Mouse (Mus musculus) midbrain, postnatal 0 days (tissue): ENCODE results near the gene Ifit3. TPM values are rescaled to one million over a fixed set of nuclear protein-coding genes. Genes with fewer than 3 reads are reported as not detected.

ENCODE experiments used
- ATAC-seq: fragments of 200-750 bp; cut with Nextera tagmentation; 2 replicates; pipeline ENCODE4 v1.8.0; 2017; ENCODE audit warnings: moderate number of reproducible peaks, mild to moderate bottlenecking, moderate TSS enrichment, moderate library complexity; ENCODE audit not compliant: low FRiP score
- DNase-seq: peaks from one replicate; pipeline ENCODE4 v3.0.0-alpha.2; 2015; ENCODE audit warnings: low spot score
- H3K27ac ChIP-seq: fragments of 300-500 bp; sonication (generic); 2 replicates; pipeline ENCODE4 v1.5.1; 2014; ENCODE audit warnings: low read depth, mild to moderate bottlenecking, low read length, mixed read lengths
- H3K27me3 ChIP-seq: fragments of 300-500 bp; sonication (generic); 2 replicates; pipeline ENCODE4 v1.6.1; 2014; ENCODE audit warnings: low read length, control low read depth, mixed read lengths; ENCODE audit not compliant: insufficient read depth
- H3K36me3 ChIP-seq: fragments of 300-500 bp; sonication (generic); 2 replicates; pipeline ENCODE4 v1.6.1; 2014; ENCODE audit warnings: low read length, control low read depth, mixed read lengths; ENCODE audit not compliant: insufficient read depth
- H3K4me1 ChIP-seq: fragments of 300-500 bp; sonication (generic); 2 replicates; pipeline ENCODE4 v1.6.1; 2014; ENCODE audit warnings: mild to moderate bottlenecking, control low read depth, antibody characterized with exemption, low read length, mixed read lengths; ENCODE audit not compliant: insufficient read depth
- H3K4me2 ChIP-seq: fragments of 300-500 bp; sonication (generic); 2 replicates; pipeline ENCODE4 v1.6.1; 2014; ENCODE audit warnings: low read depth, mild to moderate bottlenecking, low read length, mixed read lengths; ENCODE audit not compliant: poor library complexity, severe bottlenecking
- H3K4me3 ChIP-seq: fragments of 300-500 bp; sonication (generic); 2 replicates; pipeline ENCODE4 v1.5.1; 2014; ENCODE audit warnings: low read depth, mild to moderate bottlenecking, low read length, moderate library complexity
- H3K9ac ChIP-seq: fragments of 300-500 bp; sonication (generic); replicated peaks from 2 replicates; pipeline ENCODE4 v1.6.1; 2014; ENCODE audit warnings: mild to moderate bottlenecking, low read length, moderate library complexity, mixed read lengths; ENCODE audit not compliant: poor library complexity, severe bottlenecking
- H3K9me3 ChIP-seq: fragments of 300-500 bp; sonication (generic); 2 replicates; pipeline ENCODE4 v1.6.1; 2016; ENCODE audit warnings: low read length, control low read depth
- CTCF ChIP-seq: IDR thresholded peaks from 2 replicates; pipeline ENCODE4 v1.5.1; 2016; ENCODE audit warnings: antibody characterized with exemption, mild to moderate bottlenecking
- WGBS: fragments of 180-500 bp; shearing (Covaris S2); extraction: QIAGEN DNeasy Blood & Tissue Kit; methylation state at CpG from one replicate; pipeline ENCODE4 v1.1.7; 2014; 5-methylcytosine and 5-hydroxymethylcytosine counted together
- polyA plus RNA-seq: library from polyadenylated mRNA; unstranded; fragments of >200 nt; fragmentation: Nextera tagmentation; extraction: Ambion mirVana; gene quantifications from 2 replicates; pipeline ENCODE4 v1.2.1, GENCODE M21; 2015
- total RNA-seq: library from RNA; depleted of rRNA; stranded (reverse); fragments of >200 nt; gene quantifications from 2 replicates; pipeline ENCODE4 v1.2.3, GENCODE M21; 2014

Gene Ifit3
- total and polyA plus RNA-seq, 2 experiments from 2014 or later = 0.82 to 2.9 TPM

GRCm38 (mm10) chr19:34620871-34621270 is 37.5 kb downstream of the Ifit3 start:
- Histone ChIP-seq H3K27ac (no peak overlapping the region), H3K27me3 (no peaks in the 10 kb centered on the region), H3K4me1 (no peaks in the 10 kb centered on the region), H3K4me2 (no peak overlapping the region), H3K9me3 (no peaks in the 10 kb centered on the region), H3K36me3 (no peaks in the 10 kb centered on the region), H3K9ac (no peak overlapping the region), H3K4me3 (no peak overlapping the region)
- ATAC-seq = no peak
- DNase-seq = no peak
- no peak for TF ChIP-seq CTCF
- WGBS = 92% methylated on average over 5 of the region's 5 CpGs

GRCm38 (mm10) chr19:34623781-34624180 is 40.5 kb downstream of the Ifit3 start:
- Histone ChIP-seq H3K9ac (no peak overlapping the region), H3K4me3 (no peak overlapping the region), H3K9me3 (no peaks in the 10 kb centered on the region), H3K4me1 (no peaks in the 10 kb centered on the region), H3K27me3 (no peaks in the 10 kb centered on the region), H3K4me2 (no peak overlapping the region), H3K36me3 (no peaks in the 10 kb centered on the region), H3K27ac (no peak overlapping the region)
- ATAC-seq (no peak), DNase-seq (no peak)
- WGBS = 97% methylated on average over 6 of the region's 6 CpGs
- TF ChIP-seq CTCF = no peak

DNA sequence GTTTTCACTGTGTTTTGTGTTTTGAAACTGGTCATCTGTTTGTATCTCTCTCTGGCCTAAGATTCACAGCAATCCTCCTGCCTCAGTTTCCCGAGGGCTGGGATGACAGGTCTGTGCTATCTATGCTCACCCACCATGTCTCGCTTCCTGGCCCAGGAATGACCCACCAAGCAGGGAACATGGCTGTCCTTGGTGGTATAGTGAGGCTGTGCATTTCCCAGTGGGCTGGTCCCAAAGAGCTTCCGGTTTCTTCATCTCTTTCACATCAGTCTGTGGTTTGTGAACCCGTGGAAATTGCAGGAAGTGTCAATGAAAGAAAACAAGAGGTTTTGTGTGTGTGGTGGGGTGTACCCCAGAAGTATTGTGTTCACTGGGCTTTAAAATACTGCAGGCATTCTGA is 41.3 kb downstream of the Ifit3 start:
- Histone ChIP-seq H3K27me3 (no peaks in the 10 kb centered on the region), H3K9me3 (no peaks in the 10 kb centered on the region), H3K4me1 (no peaks in the 10 kb centered on the region), H3K4me2 (no peak overlapping the region), H3K9ac (no peak overlapping the region), H3K36me3 (no peaks in the 10 kb centered on the region), H3K27ac (no peak overlapping the region), H3K4me3 (no peak overlapping the region)
- DNase-seq (no peak), ATAC-seq (no peak)
- 86% methylated on average over 4 of the region's 4 CpGs for WGBS
- no peak for TF ChIP-seq CTCF

GRCm38 (mm10) chr19:34627496-34627895 is 44.2 kb downstream of the Ifit3 start:
- 83% methylated on average over 2 of the region's 2 CpGs for WGBS
- H3K4me2 ChIP-seq = no peak overlapping the region
- no peak overlapping the region for H3K27ac ChIP-seq
- ATAC-seq (no peak), DNase-seq (no peak)
- TF ChIP-seq CTCF = no peak
- H3K27me3 ChIP-seq = no peaks in the 10 kb centered on the region
- H3K4me1 ChIP-seq = no peaks in the 10 kb centered on the region
- no peaks in the 10 kb centered on the region for H3K36me3 ChIP-seq
- H3K9me3 ChIP-seq = no peaks in the 10 kb centered on the region
- no peak overlapping the region for H3K9ac ChIP-seq
- no peak overlapping the region for H3K4me3 ChIP-seq

DNA sequence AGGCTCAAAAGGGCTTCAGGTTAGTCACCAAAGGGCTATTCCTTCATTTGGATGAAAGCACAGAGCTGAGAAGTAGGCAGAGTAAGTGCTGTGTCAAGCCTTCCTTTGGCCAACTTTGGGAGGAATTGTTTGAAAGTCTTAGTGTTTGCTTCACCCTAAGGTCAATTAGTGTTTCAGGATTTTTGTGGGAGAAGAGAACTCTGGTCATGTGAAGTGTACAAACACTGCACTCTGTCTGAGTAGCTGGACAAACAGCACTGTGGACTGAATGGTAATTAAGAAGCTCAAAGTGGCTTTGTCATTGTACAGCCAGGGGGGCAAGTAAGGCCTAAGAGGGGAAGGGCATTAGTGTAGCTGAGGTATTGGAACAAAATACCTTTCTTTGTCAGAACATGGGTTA is 48.2 kb downstream of the Ifit3 start:
- DNase-seq = no peak
- no peaks in the 10 kb centered on the region for H3K4me1 ChIP-seq
- ATAC-seq = no peak
- no peak overlapping the region for H3K4me2 ChIP-seq
- no peaks in the 10 kb centered on the region for H3K9me3 ChIP-seq
- H3K9ac ChIP-seq = no peak overlapping the region
- H3K4me3 ChIP-seq = no peak overlapping the region
- no peak for TF ChIP-seq CTCF
- H3K36me3 ChIP-seq = no peaks in the 10 kb centered on the region
- H3K27me3 ChIP-seq = no peaks in the 10 kb centered on the region
- no peak overlapping the region for H3K27ac ChIP-seq

GRCm38 (mm10) chr19:34633484-34633883 is 50.2 kb downstream of the Ifit3 start:
- 84% methylated on average over 2 of the region's 2 CpGs for WGBS
- no peaks in the 10 kb centered on the region for H3K9me3 ChIP-seq
- H3K27me3 ChIP-seq = no peaks in the 10 kb centered on the region
- no peak overlapping the region for H3K27ac ChIP-seq
- ATAC-seq = no peak
- H3K4me1 ChIP-seq = no peaks in the 10 kb centered on the region
- no peak for TF ChIP-seq CTCF
- H3K4me2 ChIP-seq = no peak overlapping the region
- no peak overlapping the region for H3K9ac ChIP-seq
- no peaks in the 10 kb centered on the region for H3K36me3 ChIP-seq
- no peak for DNase-seq
- no peak overlapping the region for H3K4me3 ChIP-seq
